ENCODE assay signal across 8 mouse cellular contexts in genomic region chr4:140648443-140649206, GRCm38 (mm10). TPM values are rescaled to one million over a fixed set of nuclear protein-coding genes. Genes with fewer than 3 reads are reported as not detected.
DNase-seq lines count a peak whose midpoint lies in the region; ATAC-seq lines count a peak whose summit lies in the region.

No protein-coding gene starts in this region.

- peaks cover 12% of the 10 kb centered on the region; the same call in 1 of the 2 replicates for H3K36me3 ChIP-seq in midbrain, embryonic 12.5 days

- peak overlapping the region; percentile 95 for H3K27ac ChIP-seq in midbrain, embryonic 12.5 days (replicated peaks)

- H3K4me1 ChIP-seq in midbrain, embryonic 12.5 days, result peaks cover 51% of the 10 kb centered on the region

- WGBS in midbrain, embryonic 12.5 days, result under 1% methylated on average over 14 of the region's 50 CpGs

- H3K27me3 ChIP-seq in midbrain, embryonic 12.5 days, result 0 out of 2 replicates have a peak, but pooled peaks cover 4% of the 10 kb centered on the region

- peak overlapping the region; percentile 94 for H3K9ac ChIP-seq in midbrain, embryonic 12.5 days (replicated peaks)

- peak overlapping the region; percentile 58 for H3K4me2 ChIP-seq in midbrain, embryonic 12.5 days (replicated peaks)

- DNase-seq in adrenal gland, adult (ENCODE audit: inconsistent age in 2 of 2, low spot score in 1 of 2), result peak; percentile 65 to 78
- no peak for DNase-seq in adrenal gland, postnatal 4 days (ENCODE audit: low spot score in 2 of 2)
- DNase-seq in 3134 (ENCODE audit: extremely low read depth, insufficient read length, low spot score), result peak; percentile 66
- peak; percentile 82 to 84 for DNase-seq in cerebellum, postnatal 25 days
- DNase-seq in gastrocnemius, postnatal 25 days, result peak; percentile 53
- peak; percentile 59 for DNase-seq in kidney, postnatal 14 days
- DNase-seq in B cell, adult 2 months, result no peak

- peak; percentile 77 for ATAC-seq in midbrain, embryonic 12.5 days (ENCODE audit: low FRiP score, low read depth)

- no peaks in the 10 kb centered on the region for H3K9me3 ChIP-seq in midbrain, embryonic 12.5 days

- peak overlapping the region; percentile 80 for H3K4me3 ChIP-seq in midbrain, embryonic 12.5 days

RNA-seq across cellular contexts. Expression of gene Arhgef10l, which starts 17.2 kb away (rescaled TPM):
- 10 to 100 TPM; 30.2 to 37.8 TPM for total RNA-seq in adrenal gland, postnatal 4 days (2021)
- 10 to 100 TPM; 36.2 to 51.3 TPM for total RNA-seq in gastrocnemius, postnatal 25 days (2021)
- 34.2 and 36.5 TPM in 2 replicates for polyA plus RNA-seq in midbrain, embryonic 12.5 days (2016; fragmentation: Nextera tagmentation; extraction: Ambion mirVana)

RNA-seq across cellular contexts. Expression of gene Rcc2, which starts 51.7 kb away (rescaled TPM):
- total RNA-seq in adrenal gland, postnatal 4 days (2021), result 100 to 1,000 TPM in 1 of 2 experiments, 10 to 100 TPM in 1; 98.2 to 106 TPM
- 1 to 10 TPM; 8.4 to 9.8 TPM for total RNA-seq in gastrocnemius, postnatal 25 days (2021)
- 72.2 and 75.5 TPM in 2 replicates for polyA plus RNA-seq in midbrain, embryonic 12.5 days (2016; fragmentation: Nextera tagmentation; extraction: Ambion mirVana)

Comparison
In these comparisons a context has a peak if more than half of its experiments do, and no peak if none do; other contexts are left out.
1. DNase-seq: peak in adrenal gland, adult (2 of 2), 3134 (single experiment), cerebellum, postnatal 25 days (2 of 2), gastrocnemius, postnatal 25 days (single experiment) and kidney, postnatal 14 days (single experiment); none in adrenal gland, postnatal 4 days (0 of 2) and B cell, adult 2 months (0 of 2).
2. RNA of gene Rcc2, which starts 51.7 kb away (total RNA-seq): 98.2 to 106 TPM in adrenal gland, postnatal 4 days; 8.4 to 9.8 TPM in gastrocnemius, postnatal 25 days; every median in the first group is over 4 times any median in the second.